Mouse (Mus musculus) CH12F3 (cell line): ENCODE measurements around the gene Bdh2.

Experiments used
- in situ Hi-C: fragments of 300-500 bp; cut with MboI; formaldehyde crosslinking; loops from 2 replicates; pipeline ENCODE4 v1.14.3; 2020; ENCODE audit warnings: low sequenced_read_pairs

Gene Bdh2

GRCm38 (mm10) chr3:135293703-135294102 lies 12.7 kb downstream of the Bdh2 start:
- in situ Hi-C loops: loop anchor here (5.0 to 25.0 kb wide), 2 partner anchors 219 to 434 kb away; no protein-coding TSS in a partner anchor

- in situ Hi-C loops: loop anchor here (25.0 kb wide), 1 partner anchor 217 kb away; no protein-coding TSS in a partner anchor
These were observed 14.5 kb downstream of the Bdh2 start for GRCm38 (mm10) chr3:135295559-135295958.

- in situ Hi-C loops: loop anchor here (25.0 kb wide), 1 partner anchor 214 kb away; no protein-coding TSS in a partner anchor
These were observed 17.5 kb downstream of the Bdh2 start for GRCm38 (mm10) chr3:135298560-135298959.

GRCm38 (mm10) chr3:135300081-135300480 lies 19.1 kb downstream of the Bdh2 start:
- in situ Hi-C loops: no loop called here

GRCm38 (mm10) chr3:135304060-135304459 lies 23.0 kb downstream of the Bdh2 start:
- in situ Hi-C loops: no loop called here

- in situ Hi-C loops: no loop called here
These were observed 23.5 kb downstream of the Bdh2 start for GRCm38 (mm10) chr3:135304566-135304965.

- in situ Hi-C loops: no loop called here
These were observed 26.6 kb downstream of the Bdh2 start, which contains the start of gene Slc9b2 for GRCm38 (mm10) chr3:135307411-135308259. Slc9b2 (plus strand) TSS chr3:135307700.

- in situ Hi-C loops: no loop called here
These were observed 32.0 kb downstream of the Bdh2 start for GRCm38 (mm10) chr3:135312916-135313491.

GRCm38 (mm10) chr3:135313727-135314126 lies 32.7 kb downstream of the Bdh2 start:
- in situ Hi-C loops: no loop called here

GRCm38 (mm10) chr3:135314811-135315210 lies 33.8 kb downstream of the Bdh2 start:
- in situ Hi-C loops: no loop called here

GRCm38 (mm10) chr3:135315720-135316425 lies 34.9 kb downstream of the Bdh2 start:
- in situ Hi-C loops: no loop called here

- in situ Hi-C loops: no loop called here
These were observed 37.3 kb downstream of the Bdh2 start for GRCm38 (mm10) chr3:135318331-135318730.

GRCm38 (mm10) chr3:135324354-135324753 lies 43.3 kb downstream of the Bdh2 start:
- in situ Hi-C loops: no loop called here

GRCm38 (mm10) chr3:135327176-135327575 lies 46.2 kb downstream of the Bdh2 start:
- in situ Hi-C loops: no loop called here

GRCm38 (mm10) chr3:135327601-135328000 lies 46.6 kb downstream of the Bdh2 start:
- in situ Hi-C loops: no loop called here

GRCm38 (mm10) chr3:135328560-135328959 lies 47.5 kb downstream of the Bdh2 start:
- in situ Hi-C loops: no loop called here

GRCm38 (mm10) chr3:135332691-135333090 lies 51.7 kb downstream of the Bdh2 start:
- in situ Hi-C loops: no loop called here

GRCm38 (mm10) chr3:135333763-135334162 lies 52.7 kb downstream of the Bdh2 start:
- in situ Hi-C loops: no loop called here

GRCm38 (mm10) chr3:135347739-135348264 lies 66.8 kb downstream of the Bdh2 start, which contains the start of gene Slc9b1:
Slc9b1 (plus strand) TSS chr3:135348029.
- in situ Hi-C loops: no loop called here

GRCm38 (mm10) chr3:135349022-135349421 lies 68.0 kb downstream of the Bdh2 start:
- in situ Hi-C loops: no loop called here

- in situ Hi-C loops: no loop called here
These were observed 70.8 kb downstream of the Bdh2 start for GRCm38 (mm10) chr3:135351857-135352256.
